Mouse (Mus musculus): ENCODE results near the gene Vmn1r91.
"Not testable (repeated sequence)": the region's sequence is repeated elsewhere in the genome, so short reads cannot be mapped to it uniquely, and the experiment has no call there.

The Vmn1r91 gene

GRCm38 (mm10) chr7:20099380-20099779 lies at the start of gene Vmn1r91:
Vmn1r91 (plus strand) TSS chr7:20099680.
- not testable (repeated sequence) for DNase-seq (ENCODE audit: low spot score in 2 of 2)

- DNase-seq (ENCODE audit: low spot score in 2 of 2), result not testable (repeated sequence)
Measured at GRCm38 (mm10) chr7:20064100-20064499, 35.4 kb upstream of the Vmn1r91 start.

- not testable (repeated sequence) for DNase-seq (ENCODE audit: low spot score in 2 of 2)
Measured at GRCm38 (mm10) chr7:20078118-20078517, 21.4 kb upstream of the Vmn1r91 start.

- not testable (repeated sequence) for DNase-seq (ENCODE audit: low spot score in 2 of 2)
Measured at GRCm38 (mm10) chr7:20122479-20122878, 23.0 kb downstream of the Vmn1r91 start, which contains the start of gene Gm16442. Gm16442 (minus strand) TSS chr7:20122579.

- not testable (repeated sequence) for DNase-seq (ENCODE audit: low spot score in 2 of 2)
Measured at GRCm38 (mm10) chr7:20138988-20139387, 39.5 kb downstream of the Vmn1r91 start, which contains the start of gene Vmn1r93. Vmn1r93 (minus strand) TSS chr7:20139088.
